Mouse (Mus musculus) embryonic facial prominence, embryonic 14.5 days (tissue): Measurements from ENCODE around the gene Pla2g4e. TPM values are rescaled to one million over a fixed set of nuclear protein-coding genes. Genes with fewer than 3 reads are reported as not detected.

ENCODE experiments used
- ATAC-seq: fragments of 200-750 bp; cut with Nextera tagmentation; 2 replicates; pipeline ENCODE4 v1.8.0; 2017; ENCODE audit warnings: low read depth, moderate number of reproducible peaks, moderate TSS enrichment
- DNase-seq: peaks from one replicate; pipeline ENCODE4 v3.0.0-alpha.2; 2015; ENCODE audit warnings: low spot score
- H3K27ac ChIP-seq: fragments of 300-500 bp; sonication (generic); replicated peaks from 2 replicates; pipeline ENCODE4 v1.5.1; 2014; ENCODE audit warnings: low read depth, mild to moderate bottlenecking, low read length, moderate library complexity
- H3K27me3 ChIP-seq: fragments of 300-500 bp; sonication (generic); replicated peaks from 2 replicates; pipeline ENCODE4 v1.6.1; 2014; ENCODE audit warnings: low read length; ENCODE audit not compliant: control insufficient read depth, insufficient read depth
- H3K36me3 ChIP-seq: fragments of 300-500 bp; sonication (generic); 2 replicates; pipeline ENCODE4 v1.6.1; 2014; ENCODE audit warnings: low read length, mixed read lengths; ENCODE audit not compliant: control insufficient read depth, insufficient read depth
- H3K4me1 ChIP-seq: fragments of 300-500 bp; sonication (generic); 2 replicates; pipeline ENCODE4 v1.6.1; 2014; ENCODE audit warnings: antibody characterized with exemption, low read length; ENCODE audit not compliant: control insufficient read depth, insufficient read depth
- H3K4me2 ChIP-seq: fragments of 300-500 bp; sonication (generic); 2 replicates; pipeline ENCODE4 v1.6.1; 2014; ENCODE audit warnings: low read depth, mild to moderate bottlenecking, low read length, moderate library complexity, mixed read lengths
- H3K4me3 ChIP-seq: fragments of 300-500 bp; sonication (generic); 2 replicates; pipeline ENCODE4 v1.5.1; 2014; ENCODE audit warnings: low read depth, mild to moderate bottlenecking, low read length
- H3K9ac ChIP-seq: fragments of 300-500 bp; sonication (generic); 2 replicates; pipeline ENCODE4 v1.6.1; 2014; ENCODE audit warnings: low read depth, mild to moderate bottlenecking, low read length, moderate library complexity, mixed read lengths
- H3K9me3 ChIP-seq: fragments of 300-500 bp; sonication (generic); 2 replicates; pipeline ENCODE4 v1.6.1; 2016; ENCODE audit warnings: low read length; ENCODE audit not compliant: control insufficient read depth
- WGBS: fragments of 180-500 bp; shearing (Covaris S2); extraction: QIAGEN DNeasy Blood & Tissue Kit; methylation state at CpG from one replicate; pipeline ENCODE4 v1.1.7; 2014; 5-methylcytosine and 5-hydroxymethylcytosine counted together
- polyA plus RNA-seq: library from polyadenylated mRNA; unstranded; fragments of >200 nt; fragmentation: Nextera tagmentation; extraction: Ambion mirVana; gene quantifications from 2 replicates; pipeline ENCODE4 v1.2.1, GENCODE M21; 2014

The Pla2g4e gene
- polyA plus RNA-seq, 1 experiment from 2014 or later: 0.77 TPM

DNA sequence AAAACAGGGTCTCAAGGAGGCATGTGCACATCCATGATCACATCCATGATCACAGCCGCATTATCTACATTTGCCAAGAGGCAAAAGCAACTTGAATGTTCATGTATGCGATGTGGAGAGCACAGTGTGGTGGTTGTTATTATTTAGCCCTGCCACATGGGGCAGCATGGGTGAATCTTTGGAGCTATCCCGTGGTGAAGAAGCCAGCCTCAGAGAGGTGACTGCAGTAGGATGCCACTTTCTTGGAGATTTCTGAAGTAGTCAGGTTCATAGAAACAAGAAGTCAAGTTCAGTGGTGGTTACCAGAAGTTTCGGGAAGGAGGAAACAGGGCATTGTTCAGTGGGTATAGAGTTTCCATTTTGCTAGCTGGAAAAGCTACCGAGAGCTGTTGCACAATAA, 87.1 kb downstream of the Pla2g4e start:
- Histone ChIP-seq H3K4me1 (peaks cover 3% of the 10 kb centered on the region; the same call in 1 of the 2 replicates), H3K4me2 (no peak overlapping the region), H3K4me3 (no peak overlapping the region), H3K9ac (no peak overlapping the region), H3K27ac (no peak overlapping the region), H3K36me3 (no peaks in the 10 kb centered on the region), H3K9me3 (no peaks in the 10 kb centered on the region), H3K27me3 (no peaks in the 10 kb centered on the region)
- DNase-seq: no peak
- WGBS: 48% methylated on average over 5 of the region's 5 CpGs
- no peak for ATAC-seq

DNA sequence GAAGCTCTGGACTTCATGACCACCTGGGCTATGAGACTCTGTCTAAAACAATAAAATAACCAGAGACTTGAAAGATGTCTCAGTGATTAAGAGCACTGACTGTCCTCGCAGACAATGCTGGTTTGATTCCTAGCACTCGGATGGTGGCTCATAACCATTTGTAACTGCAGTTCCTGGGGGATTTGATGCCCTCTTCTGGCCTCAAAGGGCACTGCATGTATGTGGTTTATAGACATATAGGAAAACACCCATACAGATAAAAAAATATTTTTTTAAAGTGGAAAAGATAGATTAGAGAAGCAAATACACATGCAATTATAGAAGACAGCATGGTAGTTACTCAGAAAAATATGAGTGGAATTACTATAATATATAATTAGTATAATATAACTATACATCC, 87.5 kb downstream of the Pla2g4e start:
- H3K4me3 ChIP-seq: no peak overlapping the region
- no peaks in the 10 kb centered on the region for H3K27me3 ChIP-seq
- no peaks in the 10 kb centered on the region for H3K36me3 ChIP-seq
- no peak overlapping the region for H3K27ac ChIP-seq
- no peak overlapping the region for H3K9ac ChIP-seq
- DNase-seq (no peak), ATAC-seq (no peak)
- WGBS: 69% methylated on average over 2 of the region's 2 CpGs
- H3K4me2 ChIP-seq: no peak overlapping the region
- no peaks in the 10 kb centered on the region for H3K9me3 ChIP-seq
- peaks cover 3% of the 10 kb centered on the region; the same call in 1 of the 2 replicates for H3K4me1 ChIP-seq

DNA sequence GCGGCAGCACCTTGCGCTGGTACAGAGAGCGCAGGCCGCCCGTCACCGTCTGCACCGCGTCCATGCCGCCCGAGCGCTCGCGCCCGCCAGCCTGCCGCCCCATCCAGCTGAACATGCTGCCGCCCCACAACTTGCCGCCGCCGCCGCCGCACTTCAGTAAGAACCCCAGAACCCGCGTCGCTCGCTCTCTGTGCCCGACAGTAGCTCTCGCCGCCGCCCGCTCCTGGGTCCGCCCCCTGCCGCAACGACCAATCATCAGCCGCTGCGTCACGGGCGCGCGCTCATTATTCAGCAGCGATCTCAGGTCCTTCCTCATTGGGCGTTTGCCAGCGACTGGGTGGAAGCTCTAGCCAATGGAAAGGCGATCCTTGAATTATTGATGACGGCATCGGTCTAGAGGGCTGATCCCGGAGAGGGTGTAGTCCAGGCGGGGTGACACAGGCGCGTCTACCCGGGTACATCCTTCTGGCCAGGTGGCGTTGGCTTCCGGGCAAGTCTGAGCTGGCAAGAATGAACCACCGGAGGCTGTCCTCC, 90.7 kb downstream of the Pla2g4e start, which contains the start of gene Ehd4:
Ehd4 (minus strand) TSS at position 246 of the 534 bp plus-strand sequence.
- no peaks in the 10 kb centered on the region for H3K9me3 ChIP-seq
- peak; percentile 99 for DNase-seq
- H3K27me3 ChIP-seq: no peaks in the 10 kb centered on the region
- peaks cover 3% of the 10 kb centered on the region; the same call in 1 of the 2 replicates for H3K4me1 ChIP-seq
- no peaks in the 10 kb centered on the region for H3K36me3 ChIP-seq
- H3K9ac ChIP-seq: peak within 1 kb of the TSS; percentile 65
- peak within 1 kb of the TSS; percentile 95 for H3K4me2 ChIP-seq
- 0% methylated on average over 28 of the region's 53 CpGs for WGBS
- H3K27ac ChIP-seq: no peak within 1 kb of the TSS
- ATAC-seq: peak; percentile 98
- peak within 1 kb of the TSS; percentile 67 for H3K4me3 ChIP-seq

DNA sequence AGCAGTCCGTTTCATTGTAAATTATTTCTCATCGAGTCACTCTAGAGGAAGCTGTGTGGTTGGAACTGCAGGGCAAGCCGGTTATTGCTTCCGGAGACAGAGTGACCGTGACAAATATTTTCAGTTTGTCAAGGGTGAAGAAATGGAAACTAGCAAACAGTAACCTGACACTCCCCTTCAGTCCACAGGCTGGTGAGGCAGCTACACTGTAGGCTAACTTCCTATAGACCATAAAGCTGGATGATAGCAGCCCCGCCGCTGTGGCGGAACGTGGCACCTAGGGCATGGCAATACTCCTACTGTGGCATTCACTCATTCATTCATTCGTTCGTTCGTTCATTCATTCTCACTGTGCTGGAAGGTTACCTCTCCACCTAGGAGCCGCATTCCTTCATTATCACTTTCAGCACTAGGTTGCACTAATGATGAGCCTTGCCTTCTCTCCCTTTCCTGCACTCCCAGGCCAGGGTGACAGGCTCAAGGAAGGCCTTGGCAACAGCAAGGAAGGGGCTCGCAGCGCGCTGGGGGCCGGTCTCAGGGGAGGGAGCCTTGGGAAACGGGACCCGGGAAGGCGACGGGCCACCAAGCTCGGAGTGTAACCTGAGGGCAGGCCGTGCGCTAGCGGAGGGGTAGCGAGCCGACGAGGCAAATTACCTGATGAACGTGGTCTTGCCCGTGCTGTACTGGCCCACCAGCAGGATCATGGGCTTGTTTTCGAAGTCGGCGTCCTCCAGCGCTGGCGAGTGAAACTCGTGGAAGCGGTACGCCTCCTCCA, 91.4 kb downstream of the Pla2g4e start:
- 2% methylated on average over 30 of the region's 38 CpGs for WGBS
- peak overlapping the region; percentile 95 for H3K4me2 ChIP-seq
- H3K4me3 ChIP-seq: peak overlapping the region; percentile 67
- no peak; the same call in 1 of the 2 replicates for ATAC-seq
- no peaks in the 10 kb centered on the region for H3K36me3 ChIP-seq
- no peaks in the 10 kb centered on the region for H3K9me3 ChIP-seq
- H3K4me1 ChIP-seq: peaks cover 3% of the 10 kb centered on the region; the same call in 1 of the 2 replicates
- no peak overlapping the region for H3K27ac ChIP-seq
- no peaks in the 10 kb centered on the region for H3K27me3 ChIP-seq
- no peak for DNase-seq
- peak overlapping the region; percentile 65 for H3K9ac ChIP-seq

DNA sequence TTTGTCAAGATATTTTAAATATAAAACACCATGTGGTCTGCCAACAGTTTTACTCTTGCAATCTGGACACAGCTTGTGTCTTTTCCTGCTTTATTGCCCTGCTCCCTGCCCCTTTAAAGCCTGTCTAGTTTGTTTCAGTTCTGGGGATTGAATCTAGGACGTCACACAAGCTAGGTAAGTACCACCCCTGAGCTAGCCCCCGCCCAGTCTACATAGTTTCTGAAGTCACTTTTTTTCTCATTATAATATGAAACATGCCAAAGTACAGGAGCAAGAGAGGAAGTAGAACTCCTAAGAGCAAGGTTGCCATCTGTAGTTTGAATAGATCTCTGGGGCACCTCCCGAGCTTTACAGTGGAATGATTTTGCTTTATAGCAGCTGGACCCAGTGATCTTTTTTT, 94.6 kb downstream of the Pla2g4e start:
- WGBS: 65% methylated on average over 3 of the region's 3 CpGs
- H3K4me1 ChIP-seq: peaks cover 3% of the 10 kb centered on the region; the same call in 1 of the 2 replicates
- ATAC-seq (no peak), DNase-seq (no peak)
- H3K27me3 ChIP-seq: no peaks in the 10 kb centered on the region
- no peaks in the 10 kb centered on the region for H3K36me3 ChIP-seq
- no peaks in the 10 kb centered on the region for H3K9me3 ChIP-seq
- H3K4me3 ChIP-seq: no peak overlapping the region
- no peak overlapping the region for H3K9ac ChIP-seq
- H3K27ac ChIP-seq: no peak overlapping the region
- H3K4me2 ChIP-seq: no peak overlapping the region

DNA sequence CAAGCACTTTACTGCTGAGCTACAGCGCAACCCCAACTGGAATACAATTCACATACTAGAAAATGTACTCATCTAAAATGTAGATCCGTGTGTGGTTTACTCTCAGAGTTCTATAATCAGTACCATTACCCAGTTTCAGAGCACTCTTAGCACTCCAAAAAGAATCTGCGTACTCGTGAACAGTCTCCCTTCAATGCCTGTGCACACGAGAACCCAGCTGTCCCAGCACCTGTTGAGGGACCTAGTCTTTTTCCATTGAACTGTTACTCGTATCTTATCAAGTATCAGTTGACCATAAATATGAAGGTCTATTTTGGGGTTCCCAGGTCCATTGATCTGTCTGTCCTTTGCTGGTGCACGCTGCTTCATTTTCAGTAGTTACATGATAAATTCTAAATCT, 95.5 kb downstream of the Pla2g4e start:
- no peak overlapping the region for H3K4me2 ChIP-seq
- no peak overlapping the region for H3K4me3 ChIP-seq
- no peak for ATAC-seq
- DNase-seq: no peak
- no peak overlapping the region for H3K27ac ChIP-seq
- no peak overlapping the region for H3K9ac ChIP-seq
- H3K36me3 ChIP-seq: no peaks in the 10 kb centered on the region
- no peaks in the 10 kb centered on the region for H3K27me3 ChIP-seq
- H3K9me3 ChIP-seq: no peaks in the 10 kb centered on the region
- 81% methylated on average over 7 of the region's 7 CpGs for whole genome bisulfite sequencing
- peaks cover 3% of the 10 kb centered on the region; the same call in 1 of the 2 replicates for H3K4me1 ChIP-seq

DNA sequence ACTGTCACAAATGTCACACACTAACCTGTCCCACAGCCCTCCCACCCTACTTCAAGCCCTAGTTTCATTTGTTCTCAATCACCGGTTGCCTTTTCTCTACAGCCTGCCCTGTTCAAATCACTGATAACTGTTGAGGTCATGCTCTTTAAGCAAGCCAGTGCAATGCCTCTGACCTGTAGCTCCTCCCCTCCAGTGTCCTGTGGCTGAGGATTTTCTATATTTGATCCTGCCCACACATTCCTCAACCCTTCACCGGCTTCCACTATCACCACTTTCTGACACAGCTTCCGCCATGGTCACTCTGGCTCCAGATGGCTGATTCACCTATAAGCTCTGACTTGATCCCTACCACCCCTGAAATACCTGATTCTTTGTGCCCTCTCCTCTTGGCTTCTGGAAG, 97.1 kb downstream of the Pla2g4e start:
- Histone ChIP-seq H3K9me3 (no peaks in the 10 kb centered on the region), H3K4me2 (no peak overlapping the region), H3K36me3 (no peaks in the 10 kb centered on the region), H3K4me3 (no peak overlapping the region), H3K27ac (no peak overlapping the region), H3K4me1 (no peaks in the 10 kb centered on the region), H3K27me3 (no peaks in the 10 kb centered on the region), H3K9ac (no peak overlapping the region)
- no peak for ATAC-seq
- no peak for DNase-seq
- 72% methylated on average over 3 of the region's 3 CpGs for WGBS

DNA sequence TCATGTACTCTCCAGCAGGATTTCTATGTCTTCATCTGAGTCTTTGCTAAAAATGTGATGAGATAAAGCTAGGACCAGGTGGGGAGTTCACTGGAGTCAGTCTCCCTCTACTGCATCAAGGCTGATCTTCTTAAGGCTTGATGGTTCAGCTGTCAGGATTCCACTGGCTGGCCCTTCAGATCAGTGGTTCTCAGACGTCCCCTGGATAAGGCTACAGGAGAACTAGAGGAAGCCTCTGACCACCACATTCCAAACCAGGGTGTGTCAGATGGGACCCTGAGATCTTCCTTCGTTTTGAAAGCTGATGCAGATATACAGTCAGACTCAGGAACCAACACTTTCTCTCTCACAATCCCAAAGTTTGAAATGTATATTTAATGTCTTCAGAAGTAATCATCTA, 97.8 kb downstream of the Pla2g4e start:
- no peaks in the 10 kb centered on the region for H3K9me3 ChIP-seq
- no peak overlapping the region for H3K4me3 ChIP-seq
- no peaks in the 10 kb centered on the region for H3K27me3 ChIP-seq
- H3K9ac ChIP-seq: no peak overlapping the region
- no peaks in the 10 kb centered on the region for H3K4me1 ChIP-seq
- H3K27ac ChIP-seq: no peak overlapping the region
- 44% methylated on average over 2 of the region's 2 CpGs for WGBS
- DNase-seq (no peak), ATAC-seq (no peak)
- no peak overlapping the region for H3K4me2 ChIP-seq
- H3K36me3 ChIP-seq: no peaks in the 10 kb centered on the region

DNA sequence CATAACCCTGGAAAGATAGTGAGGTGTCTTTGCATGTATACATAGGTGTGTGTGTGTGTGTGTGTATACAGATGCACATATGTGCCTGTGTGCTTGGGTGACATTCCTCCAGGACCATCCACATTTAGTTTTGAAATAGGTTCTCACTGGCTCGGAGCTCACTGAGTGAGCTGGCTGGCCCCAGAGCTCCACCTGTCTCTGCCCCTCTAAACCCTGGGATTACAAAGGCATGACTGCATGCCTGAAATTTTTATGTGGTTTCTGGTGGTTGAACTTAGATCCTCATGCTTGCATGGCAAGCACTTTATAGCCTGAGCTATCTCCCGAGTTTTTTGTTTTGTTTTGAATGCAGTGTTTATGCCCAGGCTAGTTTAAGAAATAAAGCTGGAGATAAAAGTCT, 98.6 kb downstream of the Pla2g4e start:
- H3K9ac ChIP-seq: no peak overlapping the region
- H3K27me3 ChIP-seq: no peaks in the 10 kb centered on the region
- ATAC-seq: no peak
- H3K36me3 ChIP-seq: no peaks in the 10 kb centered on the region
- no peak for DNase-seq
- WGBS: 61% methylated on average over 2 of the region's 2 CpGs
- H3K4me1 ChIP-seq: no peaks in the 10 kb centered on the region
- no peaks in the 10 kb centered on the region for H3K9me3 ChIP-seq
- H3K27ac ChIP-seq: no peak overlapping the region
- H3K4me3 ChIP-seq: no peak overlapping the region
- no peak overlapping the region for H3K4me2 ChIP-seq
